Mouse (Mus musculus): ENCODE data around the gene Zfp574. TPM values are rescaled to one million over a fixed set of nuclear protein-coding genes. Genes with fewer than 3 reads are reported as not detected.

Gene Zfp574
- polyA plus RNA-seq, 1 experiment from 2014 or later, result 36.3 TPM

DNA sequence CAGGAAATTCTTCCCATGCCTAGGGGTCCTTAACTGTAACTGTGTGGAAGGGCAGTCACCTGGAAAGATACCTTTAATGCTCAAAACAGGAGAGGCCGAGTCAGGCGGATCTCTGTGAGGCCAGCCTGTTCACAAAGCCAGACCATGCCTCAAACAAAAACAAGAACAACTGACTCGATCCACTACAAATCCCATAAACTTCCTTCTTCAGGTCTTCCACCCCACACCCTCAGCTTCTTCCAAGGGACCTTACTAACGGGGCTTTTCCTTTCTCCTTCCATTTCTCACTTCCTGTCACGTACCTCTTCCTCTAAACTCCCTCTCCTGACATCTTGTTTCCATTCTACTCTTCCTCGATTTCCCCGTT is 3.9 kb downstream of the Zfp574 start:
- peaks cover 21% of the 10 kb centered on the region for H3K36me3 ChIP-seq
- WGBS, result 17% methylated on average over 7 of the region's 7 CpGs
- no peaks in the 10 kb centered on the region for H3K27me3 ChIP-seq
- H3K4me1 ChIP-seq, result peaks cover 42% of the 10 kb centered on the region
- peak overlapping the region; percentile 69 for H3K4me2 ChIP-seq
- peak overlapping the region; percentile 72 for H3K9ac ChIP-seq
- no peaks in the 10 kb centered on the region for H3K9me3 ChIP-seq
- H3K4me3 ChIP-seq, result peak overlapping the region; percentile 89
- no peak for ATAC-seq (ENCODE audit: insufficient number of reproducible peaks, insufficient read depth, low FRiP score, low TSS enrichment, low read depth)
- peak overlapping the region; percentile 89 for H3K27ac ChIP-seq

DNA sequence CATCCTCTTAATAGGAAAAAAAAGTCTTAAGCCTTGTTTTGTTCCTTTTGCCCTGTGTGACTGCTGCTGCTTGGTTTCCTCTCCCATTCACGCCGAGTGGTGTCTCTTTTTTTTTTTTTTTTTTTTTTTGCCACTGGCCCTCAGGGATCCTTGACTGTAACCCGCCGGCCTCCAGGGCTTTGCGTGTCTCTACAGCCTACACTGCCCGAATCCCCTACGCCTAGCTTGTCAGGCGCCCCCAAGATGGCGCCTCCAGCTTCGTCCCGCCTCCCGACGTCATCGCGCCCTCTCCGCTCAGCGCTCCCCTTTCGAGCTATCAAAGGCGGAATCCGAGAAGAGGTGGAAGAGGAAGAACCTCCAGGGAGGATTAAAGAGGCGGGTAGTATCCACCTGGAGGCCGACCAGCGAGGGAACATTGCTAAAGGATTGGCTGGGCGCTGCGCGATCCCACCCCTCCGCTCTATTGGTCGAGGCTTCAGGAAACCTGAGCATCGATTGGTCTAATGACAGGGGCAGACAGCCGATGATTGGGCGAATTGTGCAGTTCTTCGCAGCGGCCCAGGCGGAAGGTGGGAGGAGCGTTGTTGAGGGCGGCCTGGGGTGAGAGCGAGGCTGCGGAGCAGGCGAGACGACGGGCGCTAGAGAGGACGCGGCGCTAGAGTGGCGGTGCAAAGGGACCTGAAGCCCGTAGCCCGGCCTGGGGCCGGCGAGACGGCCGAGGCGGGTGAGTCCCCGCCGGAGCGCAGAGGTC is 4.5 kb downstream of the Zfp574 start:
- under 1% methylated on average over 55 of the region's 56 CpGs for WGBS
- peaks cover 36% of the 10 kb centered on the region for H3K4me1 ChIP-seq

DNA sequence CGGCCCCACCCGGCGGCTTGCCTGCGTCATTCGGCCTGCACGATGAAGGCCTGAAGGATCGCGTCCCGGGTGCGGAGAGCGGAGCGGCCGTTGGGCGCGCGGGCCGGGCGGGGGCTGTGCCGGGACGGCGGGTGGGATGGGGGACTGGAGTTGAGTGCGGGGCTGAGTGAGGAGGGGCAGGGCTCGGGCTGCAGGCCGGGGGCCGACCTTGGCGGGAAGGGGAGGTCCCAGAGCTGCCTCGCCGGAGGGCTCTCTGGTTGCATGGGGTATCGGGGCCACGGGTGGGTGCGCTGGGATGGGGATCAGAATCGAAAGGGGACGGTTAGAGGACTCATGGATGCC is 5.0 kb downstream of the Zfp574 start:
- Histone ChIP-seq H3K4me3 (peak overlapping the region; percentile 89), H3K9ac (peak overlapping the region; percentile 94), H3K9me3 (no peaks in the 10 kb centered on the region), H3K27me3 (no peaks in the 10 kb centered on the region), H3K4me1 (peaks cover 35% of the 10 kb centered on the region), H3K36me3 (peaks cover 32% of the 10 kb centered on the region), H3K27ac (peak overlapping the region; percentile 96), H3K4me2 (peak overlapping the region; percentile 82)
- WGBS, result under 1% methylated on average over 33 of the region's 33 CpGs
- peak; percentile 23 for ATAC-seq (ENCODE audit: insufficient number of reproducible peaks, insufficient read depth, low FRiP score, low TSS enrichment, low read depth)

More for the DNA sequence above, 4.5 kb downstream of the Zfp574 start:
- peak overlapping the region; percentile 89 for H3K4me3 ChIP-seq
- peaks cover 27% of the 10 kb centered on the region for H3K36me3 ChIP-seq
- H3K4me2 ChIP-seq, result peak overlapping the region; percentile 82
- ATAC-seq (ENCODE audit: insufficient number of reproducible peaks, insufficient read depth, low FRiP score, low TSS enrichment, low read depth), result peak; percentile 97
- H3K9ac ChIP-seq, result peak overlapping the region; percentile 94
- H3K27ac ChIP-seq, result peak overlapping the region; percentile 96
- H3K9me3 ChIP-seq, result no peaks in the 10 kb centered on the region
- no peaks in the 10 kb centered on the region for H3K27me3 ChIP-seq

DNA sequence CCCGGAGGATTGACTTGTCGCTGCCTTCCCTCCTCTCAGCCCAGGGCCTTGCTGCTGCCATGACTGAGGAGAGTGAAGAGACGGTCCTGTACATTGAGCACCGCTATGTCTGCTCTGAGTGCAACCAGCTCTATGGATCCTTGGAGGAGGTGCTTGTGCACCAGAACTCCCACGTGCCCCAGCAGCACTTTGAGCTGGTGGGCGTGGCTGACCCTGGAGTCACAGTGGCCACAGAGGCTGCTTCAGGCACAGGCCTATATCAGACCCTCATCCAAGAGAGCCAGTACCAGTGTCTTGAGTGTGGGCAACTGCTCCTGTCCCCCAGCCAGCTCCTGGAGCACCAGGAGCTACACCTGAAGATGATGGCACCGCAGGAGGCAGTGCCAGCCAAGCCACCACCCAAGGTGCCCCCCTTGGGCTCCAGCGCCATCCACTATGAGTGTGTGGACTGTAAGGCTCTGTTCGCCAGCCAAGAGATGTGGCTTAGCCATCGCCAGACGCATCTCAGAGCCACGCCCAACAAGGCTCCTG is 7.2 kb downstream of the Zfp574 start:
- Histone ChIP-seq H3K36me3 (peaks cover 54% of the 10 kb centered on the region), H3K4me3 (no peak overlapping the region), H3K9me3 (no peaks in the 10 kb centered on the region), H3K9ac (peak overlapping the region; percentile 94; the same call in 1 of the 2 replicates), H3K4me1 (peaks cover 20% of the 10 kb centered on the region), H3K27ac (no peak overlapping the region), H3K4me2 (no peak overlapping the region), H3K27me3 (no peaks in the 10 kb centered on the region)
- WGBS, result 81% methylated on average over 12 of the region's 12 CpGs
- ATAC-seq (ENCODE audit: insufficient number of reproducible peaks, insufficient read depth, low FRiP score, low TSS enrichment, low read depth), result no peak

GRCm38 (mm10) chr7:25080431-25080830 is 8.1 kb downstream of the Zfp574 start:
- Histone ChIP-seq H3K9ac (no peak overlapping the region), H3K4me3 (no peak overlapping the region), H3K36me3 (peaks cover 63% of the 10 kb centered on the region), H3K4me2 (no peak overlapping the region), H3K27ac (no peak overlapping the region), H3K27me3 (no peaks in the 10 kb centered on the region), H3K4me1 (peaks cover 20% of the 10 kb centered on the region), H3K9me3 (no peaks in the 10 kb centered on the region)
- ATAC-seq (ENCODE audit: insufficient number of reproducible peaks, insufficient read depth, low FRiP score, low TSS enrichment, low read depth), result no peak
- 89% methylated on average over 13 of the region's 13 CpGs for WGBS

- no peaks in the 10 kb centered on the region for H3K9me3 ChIP-seq
- H3K27ac ChIP-seq, result no peak overlapping the region
- peaks cover 16% of the 10 kb centered on the region for H3K4me1 ChIP-seq
- H3K4me3 ChIP-seq, result no peak overlapping the region
- H3K9ac ChIP-seq, result no peak overlapping the region
- H3K36me3 ChIP-seq, result peaks cover 71% of the 10 kb centered on the region
- no peak for ATAC-seq (ENCODE audit: insufficient number of reproducible peaks, insufficient read depth, low FRiP score, low TSS enrichment, low read depth)
- H3K27me3 ChIP-seq, result no peaks in the 10 kb centered on the region
- WGBS, result 80% methylated on average over 4 of the region's 4 CpGs
- H3K4me2 ChIP-seq, result no peak overlapping the region
Observed at GRCm38 (mm10) chr7:25082510-25082909, 10.1 kb downstream of the Zfp574 start.

DNA sequence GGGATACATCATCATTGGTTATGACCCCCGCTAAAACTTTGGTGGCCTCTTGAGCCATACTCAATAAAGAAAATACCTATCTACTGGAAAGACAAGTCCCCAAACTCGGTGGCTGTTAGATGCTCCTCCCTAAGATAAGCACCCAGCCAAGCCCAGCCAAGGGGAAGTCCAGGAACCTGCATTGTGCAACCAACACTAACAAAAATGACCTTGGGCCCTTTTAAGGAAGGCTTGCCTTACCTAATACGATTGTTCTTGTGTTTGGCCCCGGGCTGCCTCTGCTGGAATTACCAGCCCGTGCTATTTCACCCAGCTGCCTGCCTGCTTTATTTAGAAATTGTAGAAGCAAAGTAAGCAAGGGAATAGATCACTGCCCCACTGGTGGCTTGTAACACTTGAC is 12.3 kb downstream of the Zfp574 start:
- H3K9me3 ChIP-seq, result no peaks in the 10 kb centered on the region
- H3K36me3 ChIP-seq, result peaks cover 66% of the 10 kb centered on the region
- H3K27me3 ChIP-seq, result no peaks in the 10 kb centered on the region
- H3K4me2 ChIP-seq, result no peak overlapping the region
- no peak overlapping the region for H3K4me3 ChIP-seq
- WGBS, result 82% methylated on average over 5 of the region's 5 CpGs
- H3K9ac ChIP-seq, result no peak overlapping the region
- no peak overlapping the region for H3K27ac ChIP-seq
- H3K4me1 ChIP-seq, result peaks cover 18% of the 10 kb centered on the region
- no peak for ATAC-seq (ENCODE audit: insufficient number of reproducible peaks, insufficient read depth, low FRiP score, low TSS enrichment, low read depth)

- 44% methylated on average over 3 of the region's 3 CpGs for WGBS
- H3K4me2 ChIP-seq, result no peak overlapping the region
Observed at GRCm38 (mm10) chr7:25086656-25087055, 14.3 kb downstream of the Zfp574 start.

DNA sequence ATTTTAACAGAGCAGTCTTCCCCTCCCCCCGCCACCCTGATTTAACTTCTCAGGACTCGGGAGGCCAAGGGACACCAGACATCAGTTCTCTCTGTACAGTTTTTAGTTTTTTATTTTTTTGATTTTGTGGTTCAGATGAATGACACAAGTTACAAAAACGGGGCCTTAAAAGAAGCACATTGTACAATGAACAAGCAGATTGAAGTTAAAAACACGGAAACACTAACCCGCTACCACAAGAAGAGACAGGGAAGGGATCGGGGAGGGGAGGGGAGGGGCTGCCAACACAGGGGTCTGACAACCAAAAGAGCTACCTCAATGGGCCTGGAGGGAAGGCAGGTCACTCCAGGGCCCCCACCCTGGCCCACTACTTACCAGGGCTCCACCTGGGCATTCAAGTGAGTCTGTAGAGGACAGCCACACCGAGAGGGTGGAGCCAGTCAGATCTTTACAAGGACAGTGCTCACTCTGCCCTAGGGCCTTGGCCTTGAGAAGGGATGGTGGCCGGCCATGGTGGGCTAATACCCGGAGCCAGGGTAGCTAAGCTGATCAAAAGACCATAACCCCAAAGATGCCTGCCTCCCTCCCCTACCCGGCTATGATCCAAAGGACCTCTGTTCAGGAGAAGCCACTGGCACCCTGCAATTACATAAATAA is 15.0 kb downstream of the Zfp574 start:
- 43% methylated on average over 10 of the region's 10 CpGs for WGBS
- no peak for ATAC-seq (ENCODE audit: insufficient number of reproducible peaks, insufficient read depth, low FRiP score, low TSS enrichment, low read depth)
- peaks cover 25% of the 10 kb centered on the region for H3K4me1 ChIP-seq
- no peaks in the 10 kb centered on the region for H3K9me3 ChIP-seq
- H3K4me2 ChIP-seq, result no peak overlapping the region
- H3K27me3 ChIP-seq, result no peaks in the 10 kb centered on the region; the same call in 1 of the 2 replicates
- H3K9ac ChIP-seq, result no peak overlapping the region
- peaks cover 39% of the 10 kb centered on the region for H3K36me3 ChIP-seq
- H3K27ac ChIP-seq, result 0 out of 2 replicates have a peak overlapping the region, but pooled peaks have one; percentile 28
- H3K4me3 ChIP-seq, result no peak overlapping the region

More at GRCm38 (mm10) chr7:25086656-25087055, 14.3 kb downstream of the Zfp574 start:
- Histone ChIP-seq H3K9me3 (no peaks in the 10 kb centered on the region), H3K27me3 (no peaks in the 10 kb centered on the region), H3K9ac (no peak overlapping the region), H3K27ac (no peak overlapping the region), H3K36me3 (peaks cover 46% of the 10 kb centered on the region), H3K4me1 (peaks cover 25% of the 10 kb centered on the region), H3K4me3 (no peak overlapping the region)
- no peak for ATAC-seq (ENCODE audit: insufficient number of reproducible peaks, insufficient read depth, low FRiP score, low TSS enrichment, low read depth)

DNA sequence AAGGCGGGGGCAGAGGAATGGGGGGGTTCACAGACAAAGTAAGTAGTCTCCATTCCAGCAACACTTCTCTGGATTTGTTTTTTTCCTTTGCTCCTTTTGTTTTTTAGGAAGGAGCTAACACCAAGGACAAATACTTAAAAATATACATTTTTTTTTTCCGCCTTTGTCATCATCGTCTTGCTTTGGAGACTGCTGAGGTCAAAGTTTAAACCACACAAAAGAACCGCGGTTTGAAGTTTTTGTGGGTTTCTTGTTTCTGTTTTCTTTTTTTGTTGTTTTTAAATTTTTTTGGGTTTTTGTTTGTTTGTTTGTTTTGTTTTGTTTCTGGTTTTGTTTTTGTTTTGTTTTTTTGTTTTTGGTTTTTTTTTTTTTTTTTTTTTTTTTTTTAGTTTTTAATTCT is 15.6 kb downstream of the Zfp574 start:
- Histone ChIP-seq H3K27me3 (peaks cover 4% of the 10 kb centered on the region; the same call in 1 of the 2 replicates), H3K4me2 (no peak overlapping the region), H3K4me3 (no peak overlapping the region), H3K36me3 (peaks cover 33% of the 10 kb centered on the region), H3K9me3 (no peaks in the 10 kb centered on the region), H3K27ac (0 out of 2 replicates have a peak overlapping the region, but pooled peaks have one; percentile 28), H3K9ac (no peak overlapping the region), H3K4me1 (peaks cover 25% of the 10 kb centered on the region)
- no peak for ATAC-seq (ENCODE audit: insufficient number of reproducible peaks, insufficient read depth, low FRiP score, low TSS enrichment, low read depth)
- 47% methylated on average over 5 of the region's 5 CpGs for WGBS

DNA sequence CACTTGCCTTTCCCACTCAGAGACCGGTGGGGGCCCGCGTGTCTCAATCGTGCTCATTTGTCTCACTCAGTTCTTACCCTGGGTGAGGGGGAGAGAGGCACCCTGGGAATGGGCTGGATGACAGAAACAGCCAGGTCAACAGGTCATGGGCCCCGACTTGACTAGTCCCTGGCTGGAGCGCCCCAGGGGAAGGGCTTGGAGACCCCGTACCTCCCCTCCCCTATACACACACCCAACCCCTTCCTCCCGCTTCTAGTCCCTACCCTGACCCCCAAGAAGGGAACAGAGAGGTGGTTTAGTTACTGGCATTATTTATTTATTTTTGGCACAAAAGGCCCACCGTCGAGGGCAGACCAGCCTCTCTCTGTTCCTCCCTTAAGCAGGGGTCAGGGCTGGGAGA is 16.2 kb downstream of the Zfp574 start:
- H3K27ac ChIP-seq, result peak overlapping the region; percentile 11; the same call in 1 of the 2 replicates
- no peaks in the 10 kb centered on the region for H3K9me3 ChIP-seq
- peaks cover 27% of the 10 kb centered on the region for H3K36me3 ChIP-seq
- WGBS, result 13% methylated on average over 10 of the region's 10 CpGs
- no peak for ATAC-seq (ENCODE audit: insufficient number of reproducible peaks, insufficient read depth, low FRiP score, low TSS enrichment, low read depth)
- H3K4me3 ChIP-seq, result 0 out of 2 replicates have a peak overlapping the region, but pooled peaks have one; percentile 1
- no peak overlapping the region for H3K9ac ChIP-seq
- H3K4me2 ChIP-seq, result peak overlapping the region; percentile 32
- H3K27me3 ChIP-seq, result peaks cover 4% of the 10 kb centered on the region; the same call in 1 of the 2 replicates
- H3K4me1 ChIP-seq, result peaks cover 27% of the 10 kb centered on the region
